Mouse (Mus musculus) limb, embryonic 14.5 days (tissue): Measurements from ENCODE around the gene Myl6. TPM values are rescaled to one million over a fixed set of nuclear protein-coding genes. Genes with fewer than 3 reads are reported as not detected.

ENCODE experiments used
- ATAC-seq: fragments of 200-750 bp; cut with Nextera tagmentation; 2 replicates; pipeline ENCODE4 v1.8.0; 2017; ENCODE audit warnings: low read depth, moderate number of reproducible peaks, moderate TSS enrichment; ENCODE audit not compliant: low FRiP score
- DNase-seq: peaks from one replicate; pipeline ENCODE4 v3.0.0-alpha.2; 2015; ENCODE audit warnings: low spot score
- H3K27ac ChIP-seq: fragments of 300-500 bp; sonication (generic); replicated peaks from 2 replicates; pipeline ENCODE4 v1.5.1; 2014; ENCODE audit warnings: low read depth, mild to moderate bottlenecking, low read length, moderate library complexity, mixed read lengths
- H3K27me3 ChIP-seq: fragments of 300-500 bp; sonication (generic); 2 replicates; pipeline ENCODE4 v1.6.1; 2014; ENCODE audit warnings: low read length, mixed read lengths; ENCODE audit not compliant: control insufficient read depth, insufficient read depth
- H3K36me3 ChIP-seq: fragments of 300-500 bp; sonication (generic); 2 replicates; pipeline ENCODE4 v1.6.1; 2014; ENCODE audit warnings: mild to moderate bottlenecking, low read length, moderate library complexity, mixed read lengths; ENCODE audit not compliant: control insufficient read depth, insufficient read depth
- H3K4me1 ChIP-seq: fragments of 300-500 bp; sonication (generic); 2 replicates; pipeline ENCODE4 v1.6.1; 2014; ENCODE audit warnings: antibody characterized with exemption, low read length, mixed read lengths; ENCODE audit not compliant: control insufficient read depth, insufficient read depth
- H3K4me2 ChIP-seq: fragments of 300-500 bp; sonication (generic); replicated peaks from 2 replicates; pipeline ENCODE4 v1.6.1; 2014; ENCODE audit warnings: low read depth, mild to moderate bottlenecking, low read length, moderate library complexity; ENCODE audit not compliant: severe bottlenecking
- H3K4me3 ChIP-seq: fragments of 300-500 bp; sonication (generic); replicated peaks from 2 replicates; pipeline ENCODE4 v1.5.1; 2014; ENCODE audit warnings: low read length
- H3K9ac ChIP-seq: fragments of 300-500 bp; sonication (generic); 2 replicates; pipeline ENCODE4 v1.6.1; 2014; ENCODE audit warnings: mild to moderate bottlenecking, low read depth, low read length, moderate library complexity; ENCODE audit not compliant: severe bottlenecking
- H3K9me3 ChIP-seq: fragments of 300-500 bp; sonication (generic); 2 replicates; pipeline ENCODE4 v1.6.1; 2016; ENCODE audit warnings: low read length; ENCODE audit not compliant: control insufficient read depth
- POLR2A ChIP-seq: fragments of 200-500 bp; IDR thresholded peaks from 2 replicates; pipeline ENCODE4 v1.8.0; 2012; ENCODE audit warnings: inconsistent platforms, mild to moderate bottlenecking, moderate library complexity, borderline replicate concordance; ENCODE audit not compliant: insufficient read depth, insufficient read length; ENCODE audit errors: extremely low read depth
- WGBS: fragments of 180-500 bp; shearing (Covaris S2); extraction: QIAGEN DNeasy Blood & Tissue Kit; methylation state at CpG from one replicate; pipeline ENCODE4 v1.1.7; 2014; 5-methylcytosine and 5-hydroxymethylcytosine counted together
- polyA plus RNA-seq, 2 experiments: library from polyadenylated mRNA; depleted of rRNA in 1 of 2; stranded (reverse) in 1 of 2; unstranded in 1 of 2; fragments of >200 nt; fragmentation: Nextera tagmentation in 1 of 2; extraction: Ambion mirVana in 1 of 2; gene quantifications; 2 replicates each; pipeline versions ENCODE4 v1.2.1 to v1.2.3; 2012 to 2014

Gene Myl6
- polyA plus RNA-seq, 2 experiments, result 1,105 to 1,623 TPM

- H3K9me3 ChIP-seq, result no peaks in the 10 kb centered on the region
- no peak overlapping the region for H3K27ac ChIP-seq
- no peak overlapping the region for H3K4me3 ChIP-seq
- DNase-seq (no peak), ATAC-seq (no peak)
- no peaks in the 10 kb centered on the region for H3K36me3 ChIP-seq
- H3K27me3 ChIP-seq, result no peaks in the 10 kb centered on the region
- H3K4me1 ChIP-seq, result peaks cover 10% of the 10 kb centered on the region
- H3K9ac ChIP-seq, result no peak overlapping the region
- no peak for TF ChIP-seq POLR2A
- H3K4me2 ChIP-seq, result no peak overlapping the region
- WGBS, result 49% methylated on average over 6 of the region's 6 CpGs
Measured at GRCm38 (mm10) chr10:128497134-128497737, 3.3 kb upstream of the Myl6 start.

GRCm38 (mm10) chr10:128496509-128497077 lies 2.6 kb upstream of the Myl6 start:
- Histone ChIP-seq H3K27me3 (no peaks in the 10 kb centered on the region), H3K9ac (no peak overlapping the region), H3K36me3 (peaks cover 4% of the 10 kb centered on the region), H3K9me3 (no peaks in the 10 kb centered on the region), H3K27ac (no peak overlapping the region), H3K4me3 (no peak overlapping the region), H3K4me2 (no peak overlapping the region), H3K4me1 (peaks cover 14% of the 10 kb centered on the region)
- no peak for TF ChIP-seq POLR2A
- ATAC-seq, result no peak
- 30% methylated on average over 4 of the region's 6 CpGs for WGBS
- DNase-seq, result peak; percentile 15

GRCm38 (mm10) chr10:128495903-128496302 lies 2.0 kb upstream of the Myl6 start:
- no peaks in the 10 kb centered on the region for H3K27me3 ChIP-seq
- DNase-seq (no peak), ATAC-seq (no peak)
- 81% methylated on average over 4 of the region's 4 CpGs for WGBS
- H3K9ac ChIP-seq, result no peak overlapping the region
- peaks cover 20% of the 10 kb centered on the region for H3K4me1 ChIP-seq
- H3K4me3 ChIP-seq, result no peak overlapping the region
- H3K4me2 ChIP-seq, result no peak overlapping the region
- TF ChIP-seq POLR2A, result no peak
- H3K27ac ChIP-seq, result no peak overlapping the region
- no peaks in the 10 kb centered on the region for H3K9me3 ChIP-seq
- peaks cover 11% of the 10 kb centered on the region for H3K36me3 ChIP-seq

GRCm38 (mm10) chr10:128495270-128495669 lies 1.3 kb upstream of the Myl6 start:
- Histone ChIP-seq H3K4me2 (peak overlapping the region; percentile 66; the same call in 1 of the 2 replicates), H3K9ac (no peak overlapping the region), H3K36me3 (peaks cover 16% of the 10 kb centered on the region), H3K27me3 (no peaks in the 10 kb centered on the region), H3K27ac (no peak overlapping the region; the same call in 1 of the 2 replicates), H3K9me3 (no peaks in the 10 kb centered on the region), H3K4me3 (peak overlapping the region; percentile 79), H3K4me1 (peaks cover 20% of the 10 kb centered on the region)
- no peak for TF ChIP-seq POLR2A
- 75% methylated on average over 2 of the region's 2 CpGs for WGBS
- ATAC-seq, result no peak
- DNase-seq, result no peak

GRCm38 (mm10) chr10:128494667-128495245 lies 811 bp upstream of the Myl6 start:
- 59% methylated on average over 11 of the region's 11 CpGs for WGBS
- ATAC-seq, result no peak
- no peaks in the 10 kb centered on the region for H3K27me3 ChIP-seq
- no peaks in the 10 kb centered on the region for H3K9me3 ChIP-seq
- H3K4me3 ChIP-seq, result peak overlapping the region; percentile 79
- peak overlapping the region; percentile 97; the same call in 1 of the 2 replicates for H3K27ac ChIP-seq
- peaks cover 20% of the 10 kb centered on the region for H3K4me1 ChIP-seq
- peak overlapping the region; percentile 75 for H3K9ac ChIP-seq
- DNase-seq, result no peak
- no peak for TF ChIP-seq POLR2A
- H3K36me3 ChIP-seq, result peaks cover 21% of the 10 kb centered on the region
- H3K4me2 ChIP-seq, result peak overlapping the region; percentile 66
